Mouse (Mus musculus) CD4-positive naive resting alpha-beta T cell, adult 57 days (primary cell): ENCODE data around the gene Stx2. TPM values are rescaled to one million over a fixed set of nuclear protein-coding genes. Genes with fewer than 3 reads are reported as not detected.

Experiments used
- total RNA-seq: library from RNA; stranded (reverse); gene quantifications from one replicate; pipeline ENCODE4 v1.2.4, GENCODE M21; 2023

The Stx2 gene
- 12.7 TPM for total RNA-seq

DNA sequence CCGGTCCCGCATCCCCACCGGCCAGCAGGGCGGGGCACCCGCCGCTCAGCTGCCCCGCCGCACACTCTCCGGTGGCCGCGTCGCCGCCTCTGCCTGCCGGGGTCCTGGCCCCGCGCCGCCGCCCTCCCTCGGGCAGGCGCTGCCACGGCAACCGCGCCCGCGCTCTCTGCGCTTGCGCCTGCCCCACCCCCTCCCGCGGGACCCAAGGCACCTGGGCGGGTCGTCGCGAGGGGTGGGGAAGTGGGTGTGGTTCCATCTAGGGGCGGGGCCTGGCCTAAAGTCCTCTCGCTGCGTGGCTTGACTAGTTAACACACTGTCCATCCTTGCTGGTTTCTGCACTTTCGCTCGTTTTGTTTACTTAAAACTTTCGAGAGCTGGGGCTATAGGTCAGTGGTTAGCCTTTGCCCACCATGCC, at the start of gene Stx2:
Stx2 (minus strand) TSS at position 163 of the 415 bp plus-strand sequence.

DNA sequence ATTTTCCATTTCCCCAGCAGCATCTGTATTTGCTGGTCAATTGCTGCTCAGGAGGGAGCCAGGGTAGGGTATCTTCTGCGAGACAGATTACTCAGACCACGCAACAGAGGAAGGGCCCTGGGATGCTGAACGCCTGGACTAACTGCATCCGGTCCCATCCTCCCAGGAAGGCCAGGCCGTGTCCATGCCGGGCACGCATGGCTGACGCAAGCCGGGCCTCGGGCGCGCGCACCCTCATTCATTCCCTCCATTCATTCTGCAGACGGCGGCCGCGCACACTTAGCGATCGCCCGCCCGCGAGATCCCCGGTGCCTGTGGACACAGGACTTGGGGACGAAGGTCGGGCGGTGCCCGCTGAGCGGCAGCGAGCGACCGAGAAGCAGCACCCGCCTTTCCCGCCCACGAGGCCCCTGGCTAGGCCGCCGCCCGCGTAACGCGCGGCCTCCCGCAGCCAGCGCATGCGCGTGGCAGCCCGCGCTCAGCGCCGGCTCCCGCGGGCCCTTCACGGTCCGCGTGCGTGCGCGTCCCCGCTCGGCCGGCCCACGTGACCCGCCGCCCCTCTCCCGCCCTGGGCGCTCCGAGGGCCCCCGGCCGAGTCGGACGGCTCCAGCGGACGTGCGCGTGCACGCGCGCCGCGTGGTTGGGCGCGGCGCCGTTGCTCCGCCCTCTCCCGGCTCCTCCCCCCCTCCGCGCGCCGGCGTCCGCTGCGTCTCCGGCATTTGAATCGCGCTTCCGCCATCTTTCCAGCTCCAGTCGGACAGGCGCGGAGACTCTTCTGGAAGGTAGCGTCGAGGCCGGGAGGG, 11.3 kb upstream of the Stx2 start, which contains the start of gene Ran:
Ran (plus strand) TSS at position 573 of the 803 bp plus-strand sequence.

DNA sequence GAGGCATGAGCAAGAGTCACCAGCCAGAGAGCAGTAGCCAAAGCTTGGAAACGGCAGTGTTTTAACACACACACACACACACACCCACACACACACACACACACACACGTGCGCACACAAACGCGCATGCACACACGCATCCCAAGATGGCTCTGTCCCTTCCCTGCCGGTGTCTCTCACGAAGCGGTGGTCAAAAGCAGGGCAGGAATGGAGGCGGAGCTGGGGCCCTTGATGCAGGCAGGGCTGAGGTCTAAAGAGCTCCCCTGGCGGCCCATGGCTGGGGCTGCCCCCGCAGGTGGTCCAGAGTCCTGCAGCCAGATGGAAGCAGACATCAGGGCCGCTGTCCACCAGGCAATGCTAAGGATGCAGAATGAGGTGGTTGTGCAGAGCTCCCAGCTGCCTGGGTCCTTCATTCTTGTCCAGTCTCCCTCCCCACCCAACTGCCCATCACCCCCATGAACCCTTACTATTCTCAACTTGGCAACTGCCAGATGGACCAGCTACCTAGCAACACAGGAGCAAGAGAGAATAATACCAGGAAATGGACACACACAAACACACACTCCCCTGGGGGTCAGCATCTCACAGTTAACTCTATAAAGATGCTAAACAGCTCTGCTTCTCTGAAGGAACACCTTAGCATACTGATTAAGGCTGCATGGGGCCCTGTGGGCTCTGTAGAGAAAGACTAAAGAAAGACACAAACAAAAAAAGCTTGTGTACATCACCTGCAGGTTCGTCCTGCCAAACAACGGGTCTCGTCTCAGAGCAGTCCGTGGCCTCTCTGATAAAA, 54.9 kb downstream of the Stx2 start, which contains the start of gene Rimbp2:
Rimbp2 (minus strand) TSS at position 209 of the 793 bp plus-strand sequence.

Other genes with a start within 250 kb of the Stx2 start
- gene Rimbp2, start 55.1 kb downstream of the Stx2 start, total RNA-seq, result not detected
- gene Ran, start 11.5 kb upstream of the Stx2 start, total RNA-seq, result 94.4 TPM
- 1.9 TPM for gene Adgrd1, start 88.2 kb upstream of the Stx2 start, total RNA-seq